Mouse (Mus musculus) monocyte, adult 5-6 weeks (primary cell): ENCODE results near the gene Gm43064. TPM values are rescaled to one million over a fixed set of nuclear protein-coding genes. Genes with fewer than 3 reads are reported as not detected.

ENCODE experiments used
- ATAC-seq: fragments of 153-309, 156-312 bp; replicated peaks from 2 replicates; pipeline ENCODE4 v1.8.0; 2017; ENCODE audit warnings: mild to moderate bottlenecking; ENCODE audit not compliant: low TSS enrichment, insufficient number of reproducible peaks, severe bottlenecking, poor library complexity, low FRiP score
- total RNA-seq: library from RNA; stranded (forward); fragments of 200-1000, 200-491, 200-594 nt; gene quantifications from 3 replicates; pipeline ENCODE4 v1.2.3, GENCODE M21; 2017

The Gm43064 gene
- total RNA-seq, 1 experiment from 2014 or later = not detected

- ATAC-seq = 0 out of 2 replicates have a peak, but pooled peaks have one; percentile 24
These were observed 41.4 kb downstream of the Gm43064 start for GRCm38 (mm10) chr3:103850644-103851363.

- ATAC-seq = no peak
These were observed 42.1 kb downstream of the Gm43064 start for GRCm38 (mm10) chr3:103851481-103851880.

- ATAC-seq = no peak
These were observed 42.5 kb downstream of the Gm43064 start for GRCm38 (mm10) chr3:103851882-103852281.

GRCm38 (mm10) chr3:103852565-103853299 lies 43.4 kb downstream of the Gm43064 start:
- peak; percentile 69; the same call in 1 of the 2 replicates for ATAC-seq

GRCm38 (mm10) chr3:103853804-103854203 lies 44.4 kb downstream of the Gm43064 start:
- ATAC-seq = no peak

GRCm38 (mm10) chr3:103857036-103857805 lies 47.8 kb downstream of the Gm43064 start:
- peak; percentile 32; the same call in 1 of the 2 replicates for ATAC-seq

- no peak for ATAC-seq
These were observed 48.7 kb downstream of the Gm43064 start for GRCm38 (mm10) chr3:103857977-103858563.

- peak; percentile 83 for ATAC-seq
These were observed 49.8 kb downstream of the Gm43064 start, which contains the start of gene Ptpn22 for GRCm38 (mm10) chr3:103858881-103859801. Gene Ptpn22 (plus strand): TSS chr3:103859795.

GRCm38 (mm10) chr3:103859851-103860391 lies 50.5 kb downstream of the Gm43064 start:
- ATAC-seq = peak; percentile 81

GRCm38 (mm10) chr3:103862721-103863220 lies 53.4 kb downstream of the Gm43064 start:
- ATAC-seq = no peak

GRCm38 (mm10) chr3:103864200-103864599 lies 54.8 kb downstream of the Gm43064 start:
- no peak for ATAC-seq

GRCm38 (mm10) chr3:103867424-103867971 lies 58.1 kb downstream of the Gm43064 start:
- ATAC-seq = no peak

- ATAC-seq = no peak; the same call in 1 of the 2 replicates
These were observed 58.6 kb downstream of the Gm43064 start for GRCm38 (mm10) chr3:103868008-103868407.

- peak; percentile 86 for ATAC-seq
These were observed 63.3 kb downstream of the Gm43064 start for GRCm38 (mm10) chr3:103872663-103873098.

GRCm38 (mm10) chr3:103874329-103874728 lies 65.0 kb downstream of the Gm43064 start:
- 0 out of 2 replicates have a peak, but pooled peaks have one; percentile 42 for ATAC-seq

- no peak for ATAC-seq
These were observed 76.6 kb downstream of the Gm43064 start for GRCm38 (mm10) chr3:103885946-103886345.

GRCm38 (mm10) chr3:103887581-103887980 lies 78.2 kb downstream of the Gm43064 start:
- no peak for ATAC-seq
